Mouse (Mus musculus): ENCODE measurements around the gene Cyp2e1. TPM values are rescaled to one million over a fixed set of nuclear protein-coding genes. Genes with fewer than 3 reads are reported as not detected.

Cyp2e1 gene
- total RNA-seq, 1 experiment: not detected

GRCm38 (mm10) chr7:140793541-140793940, 30.0 kb downstream of the Cyp2e1 start:
- Histone ChIP-seq H3K4me3 (ENCODE audit: insufficient read depth in 1 of 2, low read depth in 1 of 2, low read length in 2 of 2, poor library complexity in 1 of 2, severe bottlenecking in 1 of 2) (no peak overlapping the region), H3K9ac (ENCODE audit: insufficient read depth, low read depth, low read length, poor library complexity, severe bottlenecking) (no peak overlapping the region), H3K9me3 (ENCODE audit: control insufficient read depth, insufficient read depth, low read depth, low read length) (no peaks in the 10 kb centered on the region), H3K27ac (ENCODE audit: insufficient read depth, low read depth, low read length, poor library complexity, severe bottlenecking) (no peak overlapping the region), H3K4me1 (ENCODE audit: control insufficient read depth in 2 of 2, insufficient read depth in 2 of 2, low read length in 2 of 2, poor library complexity in 1 of 2) (no peaks in the 10 kb centered on the region), H3K36me3 (ENCODE audit: control insufficient read depth, insufficient read depth, low read length, poor library complexity, severe bottlenecking) (no peaks in the 10 kb centered on the region)
- in situ Hi-C loops (cut with MboI; ENCODE audit: low sequenced_read_pairs in 2 of 2, unreplicated experiment in 2 of 2): no loop called here
- no peak for DNase-seq (ENCODE audit: low read depth, low spot score)
- TF ChIP-seq HCFC1 (IDR thresholded peaks at IDR 0.05; ENCODE audit: borderline replicate concordance, insufficient read depth, low read length): no peak
- no peak for TF ChIP-seq ZC3H11A (IDR thresholded peaks at IDR 0.05; ENCODE audit: borderline replicate concordance, low read depth, low read length)
- TF ChIP-seq CHD2 (IDR thresholded peaks at IDR 0.05; ENCODE audit: low read depth, low read length): no peak
- TF ChIP-seq ZNF384 (IDR thresholded peaks at IDR 0.05; ENCODE audit: low read depth, low read length): no peak
- no peak for TF ChIP-seq MAFK (IDR thresholded peaks at IDR 0.05; ENCODE audit: insufficient read depth, low read depth, low read length)

- no peak overlapping the region for H3K9ac ChIP-seq (ENCODE audit: insufficient read depth, low read depth, low read length, poor library complexity, severe bottlenecking)
- H3K4me1 ChIP-seq (ENCODE audit: control insufficient read depth in 2 of 2, insufficient read depth in 2 of 2, low read length in 2 of 2, poor library complexity in 1 of 2): no peaks in the 10 kb centered on the region
- H3K27ac ChIP-seq (ENCODE audit: insufficient read depth, low read depth, low read length, poor library complexity, severe bottlenecking): no peak overlapping the region
- no peak overlapping the region for H3K4me3 ChIP-seq (ENCODE audit: insufficient read depth in 1 of 2, low read depth in 1 of 2, low read length in 2 of 2, poor library complexity in 1 of 2, severe bottlenecking in 1 of 2)
- H3K36me3 ChIP-seq (ENCODE audit: control insufficient read depth, insufficient read depth, low read length, poor library complexity, severe bottlenecking): no peaks in the 10 kb centered on the region
- in situ Hi-C loops (cut with MboI; ENCODE audit: low sequenced_read_pairs in 2 of 2, unreplicated experiment in 2 of 2): no loop called here
- DNase-seq (ENCODE audit: low read depth, low spot score): no peak
- TF ChIP-seq HCFC1 (IDR thresholded peaks at IDR 0.05; ENCODE audit: borderline replicate concordance, insufficient read depth, low read length): no peak
- TF ChIP-seq ZC3H11A (IDR thresholded peaks at IDR 0.05; ENCODE audit: borderline replicate concordance, low read depth, low read length): 0 out of 2 replicates have a peak, but pooled peaks have one; percentile 31
- H3K9me3 ChIP-seq (ENCODE audit: control insufficient read depth, insufficient read depth, low read depth, low read length): no peaks in the 10 kb centered on the region
Measured at GRCm38 (mm10) chr7:140797619-140798018, 34.1 kb downstream of the Cyp2e1 start.

GRCm38 (mm10) chr7:140798212-140798611, 34.7 kb downstream of the Cyp2e1 start:
- no peaks in the 10 kb centered on the region for H3K4me1 ChIP-seq (ENCODE audit: control insufficient read depth in 2 of 2, insufficient read depth in 2 of 2, low read length in 2 of 2, poor library complexity in 1 of 2)
- H3K36me3 ChIP-seq (ENCODE audit: control insufficient read depth, insufficient read depth, low read length, poor library complexity, severe bottlenecking): no peaks in the 10 kb centered on the region
- H3K27ac ChIP-seq (ENCODE audit: insufficient read depth, low read depth, low read length, poor library complexity, severe bottlenecking): no peak overlapping the region
- no peak overlapping the region for H3K4me3 ChIP-seq (ENCODE audit: insufficient read depth in 1 of 2, low read depth in 1 of 2, low read length in 2 of 2, poor library complexity in 1 of 2, severe bottlenecking in 1 of 2)
- no peak for DNase-seq (ENCODE audit: low read depth, low spot score)
- in situ Hi-C loops (cut with MboI; ENCODE audit: low sequenced_read_pairs in 2 of 2, unreplicated experiment in 2 of 2): no loop called here
- H3K9me3 ChIP-seq (ENCODE audit: control insufficient read depth, insufficient read depth, low read depth, low read length): no peaks in the 10 kb centered on the region
- TF ChIP-seq HCFC1 (IDR thresholded peaks at IDR 0.05; ENCODE audit: borderline replicate concordance, insufficient read depth, low read length): no peak
- TF ChIP-seq CHD2 (IDR thresholded peaks at IDR 0.05; ENCODE audit: low read depth, low read length): no peak
- no peak for TF ChIP-seq ZNF384 (IDR thresholded peaks at IDR 0.05; ENCODE audit: low read depth, low read length)
- TF ChIP-seq MAFK (IDR thresholded peaks at IDR 0.05; ENCODE audit: insufficient read depth, low read depth, low read length): no peak
- no peak for TF ChIP-seq ZC3H11A (IDR thresholded peaks at IDR 0.05; ENCODE audit: borderline replicate concordance, low read depth, low read length)
- H3K9ac ChIP-seq (ENCODE audit: insufficient read depth, low read depth, low read length, poor library complexity, severe bottlenecking): no peak overlapping the region

- TF ChIP-seq CHD2 (IDR thresholded peaks at IDR 0.05; ENCODE audit: low read depth, low read length): no peak
- no peak for TF ChIP-seq HCFC1 (IDR thresholded peaks at IDR 0.05; ENCODE audit: borderline replicate concordance, insufficient read depth, low read length)
- TF ChIP-seq ZC3H11A (IDR thresholded peaks at IDR 0.05; ENCODE audit: borderline replicate concordance, low read depth, low read length): no peak
- no peak for TF ChIP-seq ZNF384 (IDR thresholded peaks at IDR 0.05; ENCODE audit: low read depth, low read length)
- no peak for TF ChIP-seq MAFK (IDR thresholded peaks at IDR 0.05; ENCODE audit: insufficient read depth, low read depth, low read length)
- no peak overlapping the region for H3K9ac ChIP-seq (ENCODE audit: insufficient read depth, low read depth, low read length, poor library complexity, severe bottlenecking)
- in situ Hi-C loops (cut with MboI; ENCODE audit: low sequenced_read_pairs in 2 of 2, unreplicated experiment in 2 of 2): no loop called here
- H3K9me3 ChIP-seq (ENCODE audit: control insufficient read depth, insufficient read depth, low read depth, low read length): no peaks in the 10 kb centered on the region
- no peak overlapping the region for H3K4me3 ChIP-seq (ENCODE audit: insufficient read depth in 1 of 2, low read depth in 1 of 2, low read length in 2 of 2, poor library complexity in 1 of 2, severe bottlenecking in 1 of 2)
- no peaks in the 10 kb centered on the region for H3K36me3 ChIP-seq (ENCODE audit: control insufficient read depth, insufficient read depth, low read length, poor library complexity, severe bottlenecking)
- H3K4me1 ChIP-seq (ENCODE audit: control insufficient read depth in 2 of 2, insufficient read depth in 2 of 2, low read length in 2 of 2, poor library complexity in 1 of 2): 0 out of 4 replicates have a peak, but pooled peaks cover 0 to 2% of the 10 kb centered on the region in 2 experiments
- no peak for DNase-seq (ENCODE audit: low read depth, low spot score)
- no peak overlapping the region for H3K27ac ChIP-seq (ENCODE audit: insufficient read depth, low read depth, low read length, poor library complexity, severe bottlenecking)
Measured at GRCm38 (mm10) chr7:140802629-140803028, 39.1 kb downstream of the Cyp2e1 start.

GRCm38 (mm10) chr7:140805704-140806103, 42.2 kb downstream of the Cyp2e1 start:
- DNase-seq (ENCODE audit: low read depth, low spot score): peak; percentile 51
- no peaks in the 10 kb centered on the region for H3K9me3 ChIP-seq (ENCODE audit: control insufficient read depth, insufficient read depth, low read depth, low read length)
- no peak overlapping the region for H3K4me3 ChIP-seq (ENCODE audit: insufficient read depth in 1 of 2, low read depth in 1 of 2, low read length in 2 of 2, poor library complexity in 1 of 2, severe bottlenecking in 1 of 2)
- H3K36me3 ChIP-seq (ENCODE audit: control insufficient read depth, insufficient read depth, low read length, poor library complexity, severe bottlenecking): 0 out of 2 replicates have a peak, but pooled peaks cover 2% of the 10 kb centered on the region
- TF ChIP-seq ZC3H11A (IDR thresholded peaks at IDR 0.05; ENCODE audit: borderline replicate concordance, low read depth, low read length): peak; percentile 18; the same call in 1 of the 2 replicates
- TF ChIP-seq HCFC1 (IDR thresholded peaks at IDR 0.05; ENCODE audit: borderline replicate concordance, insufficient read depth, low read length): no peak
- no peak overlapping the region for H3K27ac ChIP-seq (ENCODE audit: insufficient read depth, low read depth, low read length, poor library complexity, severe bottlenecking)
- 0 out of 4 replicates have a peak, but pooled peaks cover 0 to 2% of the 10 kb centered on the region in 2 experiments for H3K4me1 ChIP-seq (ENCODE audit: control insufficient read depth in 2 of 2, insufficient read depth in 2 of 2, low read length in 2 of 2, poor library complexity in 1 of 2)
- in situ Hi-C loops (cut with MboI; ENCODE audit: low sequenced_read_pairs in 2 of 2, unreplicated experiment in 2 of 2): no loop called here
- no peak overlapping the region for H3K9ac ChIP-seq (ENCODE audit: insufficient read depth, low read depth, low read length, poor library complexity, severe bottlenecking)
